Mouse (Mus musculus) right cerebral cortex, postnatal 10 days (tissue): Measurements from ENCODE around the gene Cbx5.
"Not testable (repeated sequence)": the region's sequence is repeated elsewhere in the genome, so short reads cannot be mapped to it uniquely, and the experiment has no call there.

Source experiments
- DNase-seq, 2 experiments: peaks; one replicate each; pipeline ENCODE4 v3.0.0; 2021; ENCODE audit warnings: low spot score in 2 of 2

Cbx5 gene

DNA sequence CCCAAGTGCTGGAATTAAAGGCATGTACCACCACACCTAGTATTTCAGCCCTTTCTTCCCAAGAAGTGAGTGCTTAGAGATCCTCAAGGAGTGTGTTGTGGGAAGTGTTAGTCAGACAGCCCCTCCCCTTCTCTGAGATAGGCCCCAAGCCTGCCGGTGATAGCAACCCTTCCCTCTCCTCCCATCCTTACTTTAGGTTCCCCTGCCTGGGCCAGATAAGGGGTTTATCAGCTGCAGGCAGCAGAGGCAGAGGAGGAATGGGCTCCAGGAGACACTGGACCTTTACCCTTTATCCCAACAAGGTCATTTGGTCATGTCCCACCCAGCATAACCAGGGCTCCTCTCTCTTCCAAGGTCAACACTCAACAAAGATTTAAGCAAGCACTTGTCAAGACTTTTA, 12.0 kb upstream of the Cbx5 start:
- DNase-seq: peak in 1 of 2 experiments; percentile 15

DNA sequence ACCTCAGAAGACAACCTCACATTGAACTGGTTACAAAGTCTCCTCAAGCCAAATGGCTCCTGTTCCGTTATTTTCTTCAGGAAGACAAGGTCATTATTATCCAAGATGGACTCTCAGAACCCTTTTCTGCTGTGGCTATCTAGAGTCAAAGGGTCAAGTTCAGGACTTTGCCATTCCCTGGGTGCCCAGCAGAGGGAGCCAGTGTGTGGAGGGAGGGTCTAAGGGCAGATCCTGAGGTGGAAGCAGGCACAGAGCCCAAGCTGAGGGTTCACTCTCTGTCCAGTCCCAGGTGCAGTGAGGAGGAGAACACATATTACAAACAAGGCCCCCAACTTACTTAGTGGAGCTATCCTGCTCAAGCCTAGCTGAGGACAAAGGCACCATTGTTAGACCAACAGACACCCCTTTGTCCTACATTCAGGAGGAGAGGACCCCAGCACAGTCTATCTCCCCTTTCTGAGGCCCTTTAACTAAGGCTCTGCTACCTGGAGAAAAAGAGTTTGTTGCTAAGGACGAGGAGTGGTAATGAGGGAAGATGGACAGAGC, 10.7 kb upstream of the Cbx5 start:
- DNase-seq: peak in 1 of 2 experiments; percentile 56

DNA sequence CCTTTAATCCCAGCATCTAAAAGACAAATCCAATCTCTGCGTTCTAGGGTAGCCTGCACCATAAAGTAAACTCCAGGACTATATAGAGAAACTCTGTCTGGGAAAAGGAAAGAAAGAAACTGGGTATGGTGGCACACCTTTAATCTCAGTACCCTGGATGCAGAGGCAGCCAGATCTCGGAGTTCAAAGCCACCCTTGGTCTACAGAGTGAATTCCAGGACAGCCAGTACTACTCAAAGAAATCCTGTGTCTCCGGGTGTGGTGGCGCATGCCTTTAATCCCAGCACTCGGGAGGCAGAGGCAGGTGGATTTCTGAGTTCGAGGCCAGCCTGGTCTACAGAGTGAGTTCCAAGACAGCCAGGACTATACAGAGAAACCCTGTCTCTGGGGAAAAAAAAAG, 9.9 kb upstream of the Cbx5 start:
- DNase-seq: not testable (repeated sequence)

- peak; percentile 40 to 46 for DNase-seq
Measured at GRCm38 (mm10) chr15:103248401-103249313, 9.0 kb upstream of the Cbx5 start.

GRCm38 (mm10) chr15:103247782-103248400, 8.3 kb upstream of the Cbx5 start:
- no peak for DNase-seq

DNA sequence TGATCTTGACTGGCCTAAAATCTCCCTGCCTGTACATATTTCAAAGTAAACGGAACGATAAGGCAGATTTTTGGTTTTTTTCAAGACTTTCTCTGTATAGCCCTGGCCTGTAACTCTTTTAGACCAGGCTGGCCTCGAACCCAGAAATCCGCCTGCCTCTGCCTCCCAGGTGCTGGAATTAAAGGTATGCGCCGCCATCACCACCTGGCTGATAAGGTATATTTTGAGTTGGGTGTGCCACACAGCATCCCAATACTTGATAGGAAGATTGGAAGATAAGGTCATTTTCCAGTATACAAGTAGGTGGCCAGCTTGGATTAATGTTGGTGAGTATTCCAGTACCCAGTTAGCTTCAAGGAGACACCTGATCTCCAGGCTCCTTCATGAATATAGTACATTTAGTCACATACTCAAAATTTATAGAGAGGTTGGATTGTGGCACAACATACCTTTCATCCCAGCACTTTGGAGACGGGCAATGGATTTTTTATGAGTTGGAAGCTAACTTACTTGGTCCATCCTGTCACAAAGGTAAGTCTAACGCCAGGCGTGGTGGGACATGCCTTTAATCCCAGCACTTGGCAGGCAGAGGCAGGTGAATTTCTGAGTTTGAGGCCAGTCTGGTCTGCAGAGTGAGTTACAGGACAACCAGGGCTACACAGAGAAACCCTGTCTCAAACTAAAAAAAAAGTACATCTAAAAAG, 7.6 kb upstream of the Cbx5 start:
- no peak for DNase-seq

GRCm38 (mm10) chr15:103245616-103246015, 6.0 kb upstream of the Cbx5 start:
- no peak for DNase-seq

DNA sequence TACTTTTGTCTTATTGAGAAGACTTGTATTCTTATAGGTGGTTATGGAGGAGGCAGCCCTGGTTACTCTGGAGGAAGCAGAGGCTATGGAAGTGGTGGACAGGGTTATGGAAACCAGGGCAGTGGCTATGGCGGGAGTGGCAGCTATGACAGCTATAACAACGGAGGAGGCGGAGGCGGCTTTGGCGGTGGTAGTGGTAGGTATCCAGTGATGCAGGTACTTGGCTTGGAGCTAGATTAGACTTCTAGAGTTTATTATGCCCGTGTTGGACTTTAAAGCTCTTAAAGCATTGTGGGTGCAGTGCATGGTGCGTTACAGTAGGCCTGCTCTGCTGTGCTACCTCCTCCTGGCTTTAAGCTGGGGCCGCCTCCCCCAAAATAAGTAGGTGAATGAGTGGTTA, 3.3 kb upstream of the Cbx5 start:
- DNase-seq: no peak

DNA sequence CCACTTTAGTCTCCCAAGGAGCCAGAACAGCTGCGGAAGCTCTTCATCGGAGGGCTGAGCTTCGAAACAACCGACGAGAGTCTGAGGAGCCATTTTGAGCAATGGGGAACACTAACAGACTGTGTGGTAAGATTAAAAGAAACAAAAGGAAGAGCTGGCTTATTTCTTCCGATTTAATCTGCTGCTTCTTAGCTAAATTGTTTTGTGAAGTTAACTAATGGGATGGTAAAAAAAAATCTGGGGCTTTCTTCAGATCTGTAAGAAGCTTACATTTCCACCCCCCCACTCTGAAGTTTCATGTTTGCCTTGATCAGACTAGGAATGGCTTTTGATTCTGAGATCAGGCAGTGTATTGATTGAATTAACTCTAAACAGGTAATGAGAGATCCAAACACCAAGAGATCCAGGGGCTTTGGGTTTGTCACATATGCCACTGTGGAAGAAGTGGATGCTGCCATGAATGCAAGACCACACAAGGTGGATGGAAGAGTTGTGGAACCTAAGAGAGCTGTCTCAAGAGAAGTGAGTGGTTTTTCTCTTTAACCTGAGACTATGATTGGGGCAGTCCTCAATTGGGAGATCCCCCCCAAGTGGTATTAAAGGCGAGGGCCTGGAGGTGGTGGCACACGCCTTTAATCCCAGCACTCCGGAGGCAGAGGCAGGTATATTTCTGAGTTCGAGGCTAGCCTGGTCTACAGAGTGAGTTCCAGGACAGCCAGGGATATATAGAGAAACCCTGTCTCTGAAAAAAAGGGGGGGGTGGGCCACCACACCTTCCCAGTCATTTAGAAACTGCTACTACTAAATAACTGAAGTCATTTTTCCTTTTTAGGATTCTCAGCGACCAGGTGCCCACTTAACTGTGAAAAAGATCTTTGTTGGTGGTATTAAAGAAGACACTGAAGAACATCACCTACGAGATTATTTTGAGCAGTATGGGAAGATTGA, 1.7 kb upstream of the Cbx5 start:
- not testable (repeated sequence) for DNase-seq

DNA sequence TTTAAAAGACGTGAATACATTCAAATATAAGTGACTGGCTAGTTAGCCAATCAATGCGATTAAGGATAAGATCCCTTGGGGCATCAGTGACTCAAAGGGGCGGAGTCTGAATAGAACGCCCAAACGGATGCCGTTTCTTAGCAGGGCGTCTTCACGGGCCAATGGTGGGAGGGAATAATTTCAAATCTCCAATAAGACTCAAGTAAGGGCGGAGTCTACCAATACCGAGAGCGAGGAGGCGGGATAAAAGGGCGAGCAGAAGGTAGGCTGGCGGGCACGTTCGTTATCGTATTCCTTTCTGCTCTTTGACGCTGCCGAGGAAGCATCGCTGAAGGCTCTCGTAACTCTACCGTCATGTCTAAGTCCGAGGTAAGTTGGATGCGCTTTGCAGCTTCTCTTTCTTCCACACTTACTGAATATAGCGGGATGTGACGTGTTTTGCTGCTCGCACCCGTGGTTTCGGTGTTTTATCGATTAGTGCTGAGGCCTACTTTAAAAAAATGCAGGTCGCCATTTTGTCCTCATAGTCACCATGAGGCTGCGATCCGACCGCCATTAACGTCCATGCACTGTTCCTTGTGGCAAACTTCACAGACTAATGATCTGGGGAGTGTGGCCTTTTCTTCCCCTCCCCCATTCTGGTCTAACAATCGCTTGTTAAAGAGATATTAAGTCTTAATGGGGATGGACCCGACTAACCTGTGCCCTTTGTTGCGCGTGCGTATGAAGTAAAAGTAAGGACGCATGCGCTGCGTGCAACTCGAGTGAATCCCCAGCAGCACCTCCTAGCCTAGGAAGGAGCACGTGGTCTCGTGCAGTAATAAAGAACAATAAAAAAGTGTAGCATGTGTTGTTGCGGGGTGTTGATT, 778 bp upstream of the Cbx5 start, which contains the start of gene Hnrnpa1:
Gene Hnrnpa1, plus strand, starts transcription at position 273 of the 869 bp plus-strand sequence.
- DNase-seq: peak; percentile 97 to 99

- peak; percentile 97 to 99 for DNase-seq
Measured at GRCm38 (mm10) chr15:103239130-103239684, 409 bp downstream of the Cbx5 start.

DNA sequence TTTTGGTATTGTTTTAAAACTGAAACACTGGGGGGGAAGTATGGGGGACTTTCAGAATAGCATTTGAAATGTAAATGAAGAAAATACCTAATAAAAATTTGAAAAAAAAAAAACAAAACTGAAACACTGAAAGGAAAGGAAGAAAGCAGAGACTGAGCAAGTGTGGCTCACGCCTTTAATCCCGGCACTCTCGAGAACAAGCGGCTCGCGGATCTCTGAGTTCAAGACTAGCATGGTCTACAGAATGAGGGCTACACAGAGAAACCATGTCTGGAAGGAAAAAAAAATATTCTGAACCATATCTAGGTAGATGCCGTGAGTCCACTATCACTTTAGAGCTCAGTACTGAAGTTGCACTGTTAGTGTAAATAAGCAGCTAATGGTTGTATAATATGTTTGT, 2.3 kb downstream of the Cbx5 start:
- DNase-seq: no peak

DNA sequence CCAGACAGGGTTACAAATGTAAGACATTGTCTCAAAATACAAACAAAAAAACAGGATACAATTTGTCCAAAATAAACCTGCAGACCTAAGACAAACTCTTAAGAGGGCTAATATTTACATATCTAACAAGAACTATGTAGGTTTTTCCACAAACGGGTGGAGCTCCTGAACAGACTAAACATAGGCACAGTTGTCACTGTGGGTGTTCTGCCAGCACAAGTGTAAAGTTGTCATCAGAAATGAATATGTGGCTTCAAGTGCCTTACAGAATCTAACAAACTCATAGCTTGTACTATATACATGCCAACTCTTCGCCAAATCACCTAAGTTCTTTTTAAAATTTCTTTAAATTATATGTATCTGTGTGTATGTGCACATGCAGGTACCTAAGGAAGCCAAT, 6.5 kb downstream of the Cbx5 start:
- no peak for DNase-seq

- DNase-seq: no peak
Measured at GRCm38 (mm10) chr15:103228904-103229303, 10.7 kb downstream of the Cbx5 start.

DNA sequence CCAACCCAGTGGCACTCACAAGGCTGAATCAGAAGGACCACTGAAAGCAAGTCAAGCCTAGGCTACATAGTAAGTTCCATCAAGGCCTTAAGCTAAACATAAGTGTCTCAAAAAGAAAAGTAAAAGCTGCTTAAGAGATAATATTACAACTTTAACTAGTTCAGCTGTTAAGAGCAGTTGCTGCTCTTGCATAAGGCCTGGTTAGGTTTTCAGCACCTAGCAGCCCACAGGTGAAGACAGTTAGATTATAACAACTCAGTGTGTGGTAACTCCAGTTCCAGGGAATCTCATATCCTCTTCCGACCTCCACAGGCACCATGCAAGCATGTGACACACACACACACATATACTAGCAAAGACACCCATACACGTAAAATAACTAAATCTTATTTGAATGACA, 12.0 kb downstream of the Cbx5 start:
- DNase-seq: no peak

- no peak for DNase-seq
Measured at GRCm38 (mm10) chr15:103227022-103227421, 12.6 kb downstream of the Cbx5 start.

- DNase-seq: no peak
Measured at GRCm38 (mm10) chr15:103224161-103224560, 15.5 kb downstream of the Cbx5 start.

DNA sequence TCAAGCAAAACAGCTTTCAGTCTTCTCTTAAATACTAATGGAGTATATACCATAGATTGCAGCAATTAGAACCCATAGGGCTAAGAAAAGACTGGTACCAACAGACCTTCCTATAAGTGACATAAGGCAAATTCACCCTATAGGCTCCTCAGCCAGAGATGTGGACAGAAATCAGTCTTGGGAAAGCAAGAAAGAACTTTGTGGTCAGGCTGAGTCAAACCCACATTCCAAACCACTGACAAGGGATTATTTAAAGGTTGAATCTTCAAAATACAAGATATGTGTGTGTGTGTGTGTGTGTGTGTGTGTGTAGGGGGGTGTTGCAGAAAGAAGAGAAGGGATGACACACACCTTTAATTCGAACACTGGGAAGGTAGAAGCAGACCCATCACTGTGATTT, 18.2 kb downstream of the Cbx5 start:
- no peak for DNase-seq

DNA sequence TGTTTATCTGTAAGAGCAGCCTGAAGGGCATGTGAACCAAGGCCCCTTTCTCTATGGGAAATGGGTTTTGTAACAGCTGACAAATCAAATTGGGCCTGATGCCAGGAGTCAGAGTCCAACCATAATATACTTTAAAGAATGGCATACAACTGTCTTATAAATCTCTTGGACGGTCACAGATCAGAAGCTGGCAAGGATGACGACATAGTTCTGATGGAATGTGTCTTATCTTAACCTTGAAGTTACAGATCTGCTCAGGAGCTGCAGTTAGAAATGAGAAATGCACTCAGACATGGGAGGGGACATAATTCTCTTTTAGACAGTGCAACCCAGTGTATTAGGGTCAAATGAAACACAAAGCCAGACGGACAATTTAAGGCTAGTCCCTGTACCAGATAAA, 18.8 kb downstream of the Cbx5 start:
- DNase-seq: no peak

DNA sequence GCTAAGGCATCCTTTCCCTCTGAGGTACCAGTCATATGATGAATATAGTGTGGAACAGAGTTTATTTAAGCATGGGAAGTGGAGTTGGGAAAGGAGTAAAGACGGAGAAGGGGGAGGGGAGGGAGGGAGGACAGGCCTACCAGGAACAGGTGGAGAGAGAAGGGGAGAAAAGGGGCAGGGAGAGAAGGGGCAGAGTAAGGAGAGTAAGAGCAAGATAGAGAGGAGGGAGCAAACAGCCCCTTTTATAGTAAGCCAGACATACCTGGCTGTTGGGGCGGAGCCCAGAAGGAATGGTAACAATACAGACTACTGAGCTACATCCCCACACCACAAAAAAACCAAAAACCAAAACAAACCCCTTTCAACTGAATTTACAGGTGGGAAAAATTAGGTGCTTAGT, 23.6 kb downstream of the Cbx5 start:
- no peak for DNase-seq
